Mouse (Mus musculus) intestine, embryonic 15.5 days (tissue): ENCODE results near the gene Arrdc2. TPM values are rescaled to one million over a fixed set of nuclear protein-coding genes. Genes with fewer than 3 reads are reported as not detected.

Experiments used
- ATAC-seq: fragments of 200-750 bp; cut with Nextera tagmentation; 2 replicates; pipeline ENCODE4 v1.8.0; 2017; ENCODE audit warnings: moderate TSS enrichment, moderate library complexity
- H3K27ac ChIP-seq: fragments of 300-500 bp; sonication (generic); 2 replicates; pipeline ENCODE4 v1.5.1; 2015; ENCODE audit warnings: mild to moderate bottlenecking, inconsistent platforms
- H3K27me3 ChIP-seq: fragments of 300-500 bp; sonication (generic); replicated peaks from 2 replicates; pipeline ENCODE4 v1.6.1; 2015; ENCODE audit warnings: inconsistent platforms
- H3K36me3 ChIP-seq: fragments of 300-500 bp; sonication (generic); 2 replicates; pipeline ENCODE4 v1.6.1; 2015; ENCODE audit warnings: inconsistent platforms
- H3K4me1 ChIP-seq: fragments of 300-500 bp; sonication (generic); replicated peaks from 2 replicates; pipeline ENCODE4 v1.6.1; 2015; ENCODE audit warnings: inconsistent platforms
- H3K4me2 ChIP-seq: fragments of 300-500 bp; sonication (generic); replicated peaks from 2 replicates; pipeline ENCODE4 v1.6.1; 2015; ENCODE audit warnings: mild to moderate bottlenecking, inconsistent platforms
- H3K4me3 ChIP-seq: fragments of 300-500 bp; sonication (generic); replicated peaks from 2 replicates; pipeline ENCODE4 v1.5.1; 2015; ENCODE audit warnings: inconsistent platforms
- H3K9ac ChIP-seq: fragments of 300-500 bp; sonication (generic); 2 replicates; pipeline ENCODE4 v1.6.1; 2015; ENCODE audit warnings: inconsistent platforms
- H3K9me3 ChIP-seq: fragments of 300-500 bp; sonication (generic); 2 replicates; pipeline ENCODE4 v1.6.1; 2016; ENCODE audit warnings: inconsistent platforms
- WGBS: fragments of 180-500 bp; shearing (Covaris S2); methylation state at CpG from one replicate; pipeline ENCODE4 v1.1.7; 2015; 5-methylcytosine and 5-hydroxymethylcytosine counted together
- polyA plus RNA-seq: library from polyadenylated mRNA; unstranded; fragments of >200 nt; fragmentation: Nextera tagmentation; extraction: Ambion mirVana; gene quantifications from 2 replicates; pipeline ENCODE4 v1.2.1, GENCODE M21; 2015

Arrdc2 gene
- polyA plus RNA-seq, 1 experiment from 2014 or later, result 7.5 TPM

DNA sequence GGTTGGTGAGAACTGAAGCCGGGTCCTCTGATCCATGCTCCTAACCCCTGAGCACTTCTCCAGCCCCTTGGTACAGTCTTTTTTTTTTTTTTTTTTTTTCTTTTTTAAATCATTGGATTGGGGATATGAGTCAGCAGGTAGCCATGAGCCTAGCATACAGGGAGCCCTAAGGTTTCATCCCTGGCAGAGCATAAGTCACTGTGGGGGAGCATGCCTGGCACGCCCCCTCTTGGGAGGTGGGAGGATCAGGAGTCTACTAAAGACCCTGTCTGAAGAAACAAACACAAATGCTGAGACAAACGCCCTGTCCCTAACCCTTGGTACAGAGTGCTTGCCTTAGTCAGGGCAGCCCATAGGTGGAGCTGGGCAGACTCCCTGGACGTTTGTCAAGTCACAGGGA, 27.5 kb downstream of the Arrdc2 start:
- 41% methylated on average over 4 of the region's 4 CpGs for WGBS
- H3K27me3 ChIP-seq, result peaks cover 11% of the 10 kb centered on the region
- no peaks in the 10 kb centered on the region for H3K9me3 ChIP-seq
- no peak overlapping the region for H3K4me2 ChIP-seq
- no peaks in the 10 kb centered on the region for H3K36me3 ChIP-seq
- H3K4me3 ChIP-seq, result no peak overlapping the region
- H3K4me1 ChIP-seq, result peaks cover 5% of the 10 kb centered on the region
- no peak overlapping the region for H3K27ac ChIP-seq
- H3K9ac ChIP-seq, result no peak overlapping the region
- ATAC-seq, result no peak

GRCm38 (mm10) chr8:70810962-70811680, 28.4 kb downstream of the Arrdc2 start:
- Histone ChIP-seq H3K27me3 (peaks cover 3% of the 10 kb centered on the region; the same call in 1 of the 2 replicates), H3K36me3 (no peaks in the 10 kb centered on the region), H3K9me3 (no peaks in the 10 kb centered on the region), H3K4me3 (no peak overlapping the region), H3K9ac (no peak overlapping the region), H3K27ac (no peak overlapping the region), H3K4me2 (no peak overlapping the region), H3K4me1 (no peaks in the 10 kb centered on the region)
- WGBS, result 70% methylated on average over 20 of the region's 20 CpGs
- no peak for ATAC-seq

- 78% methylated on average over 8 of the region's 8 CpGs for WGBS
- Histone ChIP-seq H3K4me2 (no peak overlapping the region), H3K4me3 (no peak overlapping the region), H3K9me3 (no peaks in the 10 kb centered on the region), H3K36me3 (no peaks in the 10 kb centered on the region), H3K27me3 (peaks cover 3% of the 10 kb centered on the region; the same call in 1 of the 2 replicates), H3K27ac (no peak overlapping the region), H3K9ac (no peak overlapping the region), H3K4me1 (peaks cover 5% of the 10 kb centered on the region; the same call in 1 of the 2 replicates)
- ATAC-seq, result no peak
Measured at GRCm38 (mm10) chr8:70808955-70809701, 30.4 kb downstream of the Arrdc2 start.

DNA sequence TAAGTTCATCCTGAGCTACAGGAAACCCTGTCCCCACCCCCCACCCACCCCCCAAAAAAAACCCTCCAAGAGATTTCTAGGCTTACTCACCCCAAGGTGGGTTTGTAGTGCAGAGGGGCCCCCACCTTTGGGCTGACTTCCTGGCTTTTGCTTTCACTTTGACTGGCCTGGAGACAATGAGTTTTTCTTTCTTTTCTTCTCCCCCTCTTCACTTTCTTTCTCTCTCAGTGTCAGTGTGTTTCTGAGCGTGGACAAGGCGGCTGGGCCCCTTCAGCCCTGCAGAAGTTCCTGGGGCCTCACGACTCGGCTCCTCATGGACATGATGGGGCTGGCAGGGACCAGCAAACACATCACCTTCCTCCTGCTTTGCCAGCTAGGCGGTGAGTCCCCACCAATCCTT, 31.3 kb downstream of the Arrdc2 start, which contains the start of gene Il12rb1:
Gene Il12rb1 (plus strand): TSS at position 211 of the 400 bp plus-strand sequence.
- H3K27me3 ChIP-seq, result peaks cover 10% of the 10 kb centered on the region
- no peaks in the 10 kb centered on the region for H3K36me3 ChIP-seq
- peaks cover 13% of the 10 kb centered on the region for H3K4me1 ChIP-seq
- H3K4me2 ChIP-seq, result no peak within 1 kb of the TSS
- 63% methylated on average over 5 of the region's 5 CpGs for WGBS
- no peak within 1 kb of the TSS for H3K9ac ChIP-seq
- no peaks in the 10 kb centered on the region for H3K9me3 ChIP-seq
- no peak within 1 kb of the TSS for H3K27ac ChIP-seq
- H3K4me3 ChIP-seq, result no peak within 1 kb of the TSS
- ATAC-seq, result no peak

DNA sequence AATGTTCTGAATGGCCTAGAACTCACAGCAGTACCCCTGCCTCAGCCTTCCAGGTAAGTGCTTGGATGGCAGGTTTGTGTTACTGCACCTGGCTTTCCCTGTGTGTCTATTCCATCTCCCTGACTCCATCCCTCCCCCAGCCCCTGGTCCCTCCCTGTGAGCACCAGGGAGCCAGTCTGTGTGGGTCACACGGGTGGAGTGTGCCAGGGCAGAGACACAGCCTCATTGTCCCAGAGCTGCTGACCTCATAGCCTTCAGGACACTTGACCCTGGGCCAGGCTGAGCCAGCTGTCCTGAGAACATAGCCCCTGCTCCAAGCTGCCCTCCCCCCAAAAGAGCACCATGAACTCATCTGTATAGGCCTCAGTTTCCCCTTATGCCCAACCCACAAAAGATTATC, 32.2 kb downstream of the Arrdc2 start:
- Histone ChIP-seq H3K9me3 (no peaks in the 10 kb centered on the region), H3K27ac (no peak overlapping the region), H3K9ac (no peak overlapping the region), H3K36me3 (no peaks in the 10 kb centered on the region), H3K27me3 (peaks cover 12% of the 10 kb centered on the region), H3K4me2 (no peak overlapping the region), H3K4me3 (no peak overlapping the region), H3K4me1 (peaks cover 13% of the 10 kb centered on the region)
- WGBS, result 44% methylated on average over 1 of the region's 1 CpGs
- no peak for ATAC-seq

- Histone ChIP-seq H3K9me3 (no peaks in the 10 kb centered on the region), H3K9ac (no peak overlapping the region), H3K4me3 (no peak overlapping the region), H3K4me2 (no peak overlapping the region), H3K27ac (no peak overlapping the region), H3K27me3 (peaks cover 18% of the 10 kb centered on the region), H3K4me1 (peaks cover 13% of the 10 kb centered on the region), H3K36me3 (no peaks in the 10 kb centered on the region)
- 67% methylated on average over 4 of the region's 4 CpGs for WGBS
- ATAC-seq, result no peak
Measured at GRCm38 (mm10) chr8:70806541-70806940, 33.0 kb downstream of the Arrdc2 start.

GRCm38 (mm10) chr8:70804481-70805206, 34.9 kb downstream of the Arrdc2 start, which contains the start of gene Mast3:
Gene Mast3, minus strand, starts transcription at chr8:70805054.
- Histone ChIP-seq H3K9me3 (no peaks in the 10 kb centered on the region), H3K4me3 (peak within 1 kb of the TSS; percentile 55), H3K36me3 (no peaks in the 10 kb centered on the region), H3K4me2 (peak within 1 kb of the TSS; percentile 96), H3K9ac (peak within 1 kb of the TSS; percentile 45), H3K27ac (no peak within 1 kb of the TSS), H3K4me1 (peaks cover 13% of the 10 kb centered on the region), H3K27me3 (peaks cover 19% of the 10 kb centered on the region)
- ATAC-seq, result peak; percentile 92
- under 1% methylated on average over 45 of the region's 45 CpGs for WGBS

DNA sequence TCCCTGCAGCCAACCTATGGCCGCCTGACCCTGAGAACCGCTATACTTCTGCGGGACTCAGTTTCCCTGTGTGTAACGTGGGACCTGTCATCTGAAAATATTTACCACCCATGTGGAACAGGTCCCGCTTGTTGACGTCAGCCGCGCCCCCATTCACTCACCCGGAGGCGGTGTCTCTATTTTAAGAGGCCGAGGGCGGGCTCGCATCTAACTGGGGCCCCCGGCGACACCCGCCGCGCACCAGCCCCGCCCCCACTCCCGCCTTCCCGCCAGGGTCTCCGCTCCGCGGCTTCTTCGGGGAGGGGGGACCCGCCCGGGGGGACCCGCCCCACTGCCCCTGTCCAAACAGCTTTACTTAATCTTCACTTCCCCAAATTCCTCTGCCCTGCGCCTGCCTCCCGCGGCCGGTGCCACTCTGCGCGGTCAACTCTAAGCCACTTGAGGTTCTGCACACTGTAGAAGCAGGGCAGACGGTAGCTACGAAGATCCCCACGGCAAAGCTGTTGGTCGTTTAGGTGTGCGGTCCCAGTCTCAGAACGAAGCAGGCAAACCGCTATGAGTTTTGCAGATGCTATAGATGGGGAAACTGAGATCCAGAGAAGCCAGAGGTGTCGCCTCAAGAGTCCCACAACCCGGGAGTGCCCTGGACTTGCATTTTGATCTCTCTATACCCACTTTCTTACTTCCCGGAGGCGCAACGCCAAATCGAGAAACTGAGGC, 35.6 kb downstream of the Arrdc2 start:
- Histone ChIP-seq H3K27ac (no peak overlapping the region), H3K9ac (peak overlapping the region; percentile 45), H3K4me1 (peaks cover 13% of the 10 kb centered on the region), H3K4me2 (peak overlapping the region; percentile 96), H3K36me3 (no peaks in the 10 kb centered on the region), H3K9me3 (no peaks in the 10 kb centered on the region), H3K4me3 (peak overlapping the region; percentile 55), H3K27me3 (peaks cover 26% of the 10 kb centered on the region)
- WGBS, result 2% methylated on average over 47 of the region's 47 CpGs
- ATAC-seq, result peak; percentile 20; the same call in 1 of the 2 replicates

DNA sequence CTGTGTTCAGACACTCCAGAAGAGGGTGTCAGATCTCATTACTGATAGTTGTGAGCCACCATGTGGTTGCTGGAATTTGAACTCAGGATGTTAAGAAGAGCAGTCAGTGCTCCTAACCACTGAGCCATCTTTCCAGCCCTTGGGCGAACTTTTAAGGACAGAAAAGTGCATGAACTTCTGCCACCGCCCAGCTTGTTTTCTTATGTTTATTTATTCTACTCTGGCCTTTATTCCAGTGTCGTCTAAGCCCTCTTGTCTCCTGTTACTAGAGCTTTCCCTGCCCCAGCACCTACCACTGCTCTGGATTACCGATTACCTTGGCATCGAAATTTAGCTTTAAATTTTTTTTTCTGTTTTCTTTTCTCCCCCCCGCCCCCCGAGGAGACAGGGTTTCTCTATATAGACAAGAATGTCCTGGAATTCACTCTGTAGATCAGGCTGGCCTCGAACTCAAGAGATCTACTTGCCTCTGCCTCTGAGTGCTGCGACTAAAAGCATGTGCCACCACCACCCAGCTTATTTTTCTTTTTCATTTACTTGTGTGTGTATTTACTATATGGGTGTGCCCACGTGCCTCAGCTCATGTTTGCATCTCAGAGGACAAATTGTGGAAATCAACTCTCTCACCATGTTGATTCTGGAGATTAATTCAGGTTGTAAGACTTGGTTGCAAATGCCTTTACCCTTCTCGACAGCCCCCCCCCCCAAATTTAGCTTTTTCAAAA, 36.6 kb downstream of the Arrdc2 start:
- ATAC-seq, result no peak
- Histone ChIP-seq H3K4me2 (peak overlapping the region; percentile 96; the same call in 1 of the 2 replicates), H3K36me3 (no peaks in the 10 kb centered on the region), H3K9me3 (no peaks in the 10 kb centered on the region), H3K4me3 (no peak overlapping the region), H3K27ac (no peak overlapping the region), H3K4me1 (peaks cover 17% of the 10 kb centered on the region), H3K9ac (no peak overlapping the region), H3K27me3 (peaks cover 32% of the 10 kb centered on the region)
- WGBS, result 66% methylated on average over 11 of the region's 11 CpGs

DNA sequence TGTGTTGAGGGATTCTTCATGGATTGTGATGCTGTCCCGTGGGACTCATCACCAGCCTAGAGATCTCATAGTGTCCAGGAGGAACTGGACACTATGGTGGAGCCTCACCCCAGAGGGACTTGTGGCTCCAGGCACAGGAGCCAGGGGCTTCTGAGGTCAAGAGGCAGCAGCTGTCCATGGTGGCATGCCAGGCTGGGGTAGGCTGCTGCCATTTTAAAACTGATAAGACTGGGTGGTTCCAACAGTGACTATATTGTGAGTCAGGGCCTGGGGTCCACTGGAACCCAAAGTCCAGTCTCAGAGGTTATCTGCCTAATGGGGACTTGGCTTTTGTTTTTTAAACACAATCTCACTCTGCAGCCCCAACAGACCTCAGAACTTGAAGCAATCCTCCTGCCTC, 37.7 kb downstream of the Arrdc2 start:
- no peak overlapping the region for H3K27ac ChIP-seq
- ATAC-seq, result no peak
- no peaks in the 10 kb centered on the region for H3K9me3 ChIP-seq
- no peak overlapping the region for H3K4me3 ChIP-seq
- H3K4me2 ChIP-seq, result no peak overlapping the region
- H3K9ac ChIP-seq, result no peak overlapping the region
- peaks cover 32% of the 10 kb centered on the region for H3K27me3 ChIP-seq
- 88% methylated on average over 1 of the region's 1 CpGs for WGBS
- H3K36me3 ChIP-seq, result no peaks in the 10 kb centered on the region
- H3K4me1 ChIP-seq, result peaks cover 22% of the 10 kb centered on the region

DNA sequence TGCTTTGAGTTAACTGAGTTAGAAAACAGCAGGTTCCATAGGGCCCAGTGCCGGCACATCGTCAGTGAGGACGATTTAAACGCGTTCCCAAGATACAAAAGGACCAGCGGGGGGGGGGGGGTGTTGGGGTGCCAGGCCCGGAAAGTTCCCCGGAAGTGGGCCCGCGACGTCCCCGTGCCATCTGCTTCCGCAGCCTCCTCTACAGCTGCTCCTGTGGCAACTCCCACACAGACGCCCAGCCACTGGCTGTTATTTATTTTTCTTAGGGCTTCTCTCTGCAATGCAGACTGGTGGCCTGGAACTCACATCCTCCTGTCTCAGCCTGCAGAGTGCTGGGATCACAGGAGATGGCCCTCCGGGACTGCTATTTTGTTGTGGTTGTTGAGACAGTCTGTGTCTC, 38.4 kb downstream of the Arrdc2 start:
- Histone ChIP-seq H3K36me3 (no peaks in the 10 kb centered on the region), H3K27me3 (peaks cover 32% of the 10 kb centered on the region), H3K4me1 (peaks cover 27% of the 10 kb centered on the region), H3K9me3 (no peaks in the 10 kb centered on the region), H3K9ac (no peak overlapping the region), H3K4me3 (no peak overlapping the region), H3K27ac (no peak overlapping the region), H3K4me2 (no peak overlapping the region)
- ATAC-seq, result no peak
- 28% methylated on average over 15 of the region's 15 CpGs for WGBS
